Mouse (Mus musculus): ENCODE results near the gene Ppp4c.

DNA sequence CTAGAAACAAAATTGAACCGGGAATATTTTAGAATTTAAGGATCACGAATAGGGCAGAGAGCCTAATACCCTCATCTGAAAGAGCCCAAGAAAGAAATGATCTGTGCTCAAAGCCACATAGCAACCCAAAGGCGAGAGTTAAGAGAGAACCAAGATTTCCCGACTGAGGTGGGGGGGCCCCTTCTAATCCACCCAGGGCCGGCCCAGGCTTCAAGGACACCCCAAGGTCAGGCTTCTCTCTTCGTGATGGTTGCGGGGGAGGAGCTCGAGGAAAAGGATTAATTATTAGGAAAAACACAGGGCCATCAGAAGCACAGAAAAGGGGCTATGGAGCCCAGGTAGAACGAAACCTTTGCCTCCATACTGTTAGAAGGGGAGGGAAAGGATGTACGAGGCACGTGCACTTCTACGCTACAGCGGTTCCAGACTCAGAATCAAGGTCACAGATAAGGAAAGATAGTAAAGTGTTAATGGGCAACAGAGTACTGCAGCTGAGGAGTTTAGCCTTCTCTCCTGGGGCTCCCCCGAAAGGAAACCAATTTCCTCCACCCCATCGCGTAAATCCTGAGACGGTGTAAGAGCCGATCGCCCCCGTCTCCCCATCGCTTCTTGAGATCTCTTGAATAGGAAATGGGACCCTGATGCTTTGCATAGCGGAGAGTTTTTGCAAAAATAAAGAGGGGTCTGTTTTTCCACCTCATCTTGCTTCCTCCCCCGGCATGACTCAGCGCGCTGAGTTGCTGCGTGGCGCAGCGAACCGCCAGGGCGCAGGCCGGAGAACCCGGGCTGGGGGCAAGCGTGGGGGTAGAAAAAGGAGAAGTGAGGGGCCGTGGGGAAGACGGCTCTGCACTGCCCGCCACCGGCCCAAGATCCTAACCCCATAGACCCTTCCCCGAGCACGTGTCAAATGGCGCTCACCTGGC, 6.1 kb upstream of the Ppp4c start:
- no peak for TF ChIP-seq CTCF (IDR thresholded peaks at IDR 0.05; ENCODE audit: low read depth, low read length)
- no peak for TF ChIP-seq POLR2A (IDR thresholded peaks at IDR 0.05; ENCODE audit: extremely low read depth, insufficient read depth, low read length)

Measured in liver, adult 2 months (tissue).